Mouse (Mus musculus): ENCODE data around the gene Acoxl.

The Acoxl gene

DNA sequence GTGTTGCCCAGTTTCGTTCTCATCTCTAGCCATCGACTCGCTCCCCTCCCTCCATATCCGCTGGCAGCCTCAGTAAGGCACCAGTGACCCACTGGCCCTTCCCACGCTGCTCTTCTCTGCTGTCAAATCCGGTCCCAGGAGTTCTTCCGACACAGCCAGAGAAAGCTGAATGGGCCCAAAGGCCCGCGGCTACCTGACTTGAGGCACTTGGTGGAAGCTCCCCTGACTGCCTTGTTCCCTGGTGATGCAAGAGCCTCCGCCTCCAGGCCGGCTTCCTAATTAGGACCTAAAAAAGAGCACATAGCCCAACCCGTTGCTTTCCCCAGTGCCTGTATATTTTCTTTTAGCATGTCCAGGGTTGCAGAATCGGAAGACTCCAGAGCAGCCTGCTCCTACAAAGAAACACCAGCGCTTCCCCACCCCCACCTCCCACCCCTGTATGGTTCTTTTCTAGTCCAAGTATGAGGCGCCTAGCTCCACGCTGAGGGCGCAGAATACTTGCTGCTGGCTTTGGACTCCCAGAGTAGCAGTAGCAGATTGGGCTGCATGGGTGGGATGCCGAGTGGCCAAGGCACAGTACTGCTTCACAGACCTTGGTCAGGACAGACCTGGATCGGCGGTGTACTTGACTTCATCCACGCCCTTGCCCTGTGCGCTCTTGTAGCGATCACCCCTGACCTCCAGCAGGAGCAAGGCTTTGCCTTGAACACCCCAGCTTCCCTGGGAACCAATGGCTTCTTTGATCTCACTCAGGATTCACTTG lies 285.4 kb downstream of the Acoxl start:
- DNase-seq, result no peak

DNA sequence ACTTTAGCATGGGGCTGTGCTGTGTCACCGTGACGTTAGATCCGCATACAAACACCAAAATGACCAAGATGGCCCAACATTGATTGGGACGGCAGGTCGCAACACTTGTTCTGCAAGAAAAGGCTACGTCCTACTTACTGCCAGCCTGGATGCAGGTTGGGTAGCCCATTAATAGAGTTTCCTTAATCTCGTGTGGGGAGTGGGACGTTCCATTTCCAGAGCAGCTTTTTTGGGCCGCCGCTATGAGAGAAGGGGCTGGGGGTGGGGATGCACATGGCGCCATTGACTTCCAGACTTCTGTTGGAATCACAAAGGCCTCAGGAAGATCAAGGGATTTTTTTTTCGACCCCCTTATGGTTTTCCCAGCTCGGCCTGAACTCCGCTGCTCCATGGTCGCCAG lies 286.0 kb downstream of the Acoxl start:
- DNase-seq, result no peak

DNA sequence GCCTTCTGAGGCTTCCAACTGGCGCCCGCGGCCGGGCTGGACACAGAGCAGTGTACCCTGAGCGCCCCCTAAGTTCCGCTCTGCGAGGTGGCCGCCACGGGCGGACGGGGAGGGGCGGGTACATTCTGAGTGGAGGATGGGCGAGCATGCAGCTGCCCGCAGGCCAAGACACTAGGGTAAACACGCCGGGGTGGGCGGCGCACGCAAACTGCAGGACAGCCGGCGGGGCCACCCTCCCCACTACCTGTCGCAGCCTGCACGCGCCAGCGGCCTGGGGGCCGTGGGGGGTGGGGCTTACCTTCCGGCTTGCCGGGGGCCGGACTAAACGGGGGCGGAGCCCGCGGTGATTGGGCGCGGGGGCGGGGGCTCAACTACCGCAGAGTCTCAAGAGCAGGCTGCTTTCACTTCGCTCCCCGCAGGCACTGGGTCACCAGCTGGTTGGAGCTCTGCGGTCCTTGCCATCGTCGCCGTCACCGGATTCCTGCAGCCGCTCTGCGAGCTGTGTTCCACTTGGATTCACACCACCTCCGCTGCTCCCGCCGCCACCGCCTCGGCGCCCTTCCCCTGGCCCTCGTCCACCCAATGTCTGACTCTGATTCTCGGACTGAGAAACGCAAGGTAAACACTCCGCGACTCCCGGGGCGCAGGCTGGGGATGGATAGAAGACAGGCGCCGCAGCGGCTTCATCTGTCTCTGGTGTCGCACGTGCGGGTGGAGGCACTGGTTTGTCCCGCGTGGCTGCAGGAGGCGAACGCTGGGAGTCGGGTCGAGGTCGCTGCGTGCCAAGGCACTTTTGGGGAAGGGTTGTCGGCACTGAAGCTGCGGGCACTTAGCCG lies 287.2 kb downstream of the Acoxl start, which contains the start of gene Bcl2l11:
Gene Bcl2l11, plus strand, starts transcription at position 404 of the 836 bp plus-strand sequence.
- peak; percentile 79 for DNase-seq

DNA sequence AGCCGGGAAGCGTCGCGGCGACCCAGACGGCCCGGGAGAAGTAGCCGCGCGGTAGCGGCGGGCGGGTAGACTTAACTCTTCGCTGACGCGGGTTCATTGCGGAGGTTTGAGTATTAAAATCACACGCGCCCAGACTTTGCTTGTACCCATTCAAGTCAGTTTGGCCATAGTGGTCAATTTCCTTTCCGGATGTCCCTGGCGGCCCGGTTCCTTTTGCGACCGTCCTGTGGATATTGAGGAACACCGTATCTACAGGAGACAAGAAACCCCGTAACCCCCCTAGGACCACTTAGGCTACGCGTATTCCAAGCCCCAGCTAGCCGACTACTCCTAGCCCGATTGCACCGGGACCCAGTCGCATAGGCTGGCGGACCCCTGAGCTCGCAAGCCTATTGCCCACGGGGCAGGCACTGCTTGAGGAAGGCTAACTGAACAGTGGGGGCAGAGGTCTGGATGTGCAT lies 287.9 kb downstream of the Acoxl start:
- no peak for DNase-seq

DNA sequence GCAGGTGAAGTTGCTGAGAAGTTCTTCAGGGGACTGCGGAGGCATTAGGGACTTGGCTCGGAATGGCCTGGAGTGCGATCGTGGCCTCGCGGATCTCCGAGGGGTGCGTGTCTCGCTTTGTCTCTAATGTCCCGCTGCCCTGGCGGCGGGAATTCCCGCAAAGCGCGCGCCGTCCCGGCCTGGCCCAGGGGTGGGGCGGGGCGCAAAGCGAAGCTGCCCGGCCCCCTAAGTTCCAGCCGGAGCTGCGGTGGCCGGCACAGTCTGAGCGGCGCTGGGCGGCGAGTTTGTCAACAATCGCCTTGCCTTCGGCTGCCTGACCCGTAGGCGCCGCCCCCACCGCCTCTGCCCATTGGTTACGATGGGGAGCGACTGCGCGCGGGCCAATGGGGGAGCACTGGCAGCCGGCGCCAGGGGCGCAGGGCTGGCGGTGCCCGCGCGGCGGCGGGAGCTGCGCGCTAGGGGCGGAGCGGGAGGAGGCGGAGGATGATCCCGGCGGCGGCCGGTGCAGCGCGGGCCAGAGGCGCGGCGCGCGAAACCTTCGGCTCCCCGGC lies 288.5 kb downstream of the Acoxl start:
- peak; percentile 77 for DNase-seq

DNA sequence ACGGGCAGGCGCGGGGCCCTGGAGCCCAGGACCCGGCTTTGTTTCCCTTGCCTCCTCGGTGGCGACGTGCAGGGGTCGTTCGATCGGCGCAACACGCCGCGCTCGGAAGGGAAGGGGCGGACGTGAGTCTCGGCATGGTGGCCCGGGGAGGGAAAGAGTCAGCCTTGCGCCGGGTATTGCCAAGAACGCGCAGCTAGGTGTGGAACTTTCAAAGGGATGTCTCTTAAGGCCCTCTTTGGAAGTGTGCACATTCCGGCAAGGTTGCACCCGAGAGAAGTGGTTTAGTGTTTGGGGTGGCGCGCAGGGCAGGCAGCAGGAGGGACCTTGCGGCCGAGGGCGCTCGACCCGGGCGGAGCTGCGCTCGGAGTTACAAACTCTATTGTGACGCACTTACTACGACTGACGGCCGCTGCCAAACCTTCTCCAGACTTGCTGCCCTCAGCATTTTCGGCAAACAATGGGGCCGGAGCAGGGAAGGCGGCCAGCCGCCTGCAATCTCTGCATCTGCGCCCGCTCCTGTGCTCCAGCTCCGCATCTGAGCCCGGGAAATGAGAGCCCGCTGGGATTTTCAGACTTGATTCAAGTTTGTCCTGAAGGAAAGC lies 289.1 kb downstream of the Acoxl start:
- DNase-seq, result peak; percentile 26

DNA sequence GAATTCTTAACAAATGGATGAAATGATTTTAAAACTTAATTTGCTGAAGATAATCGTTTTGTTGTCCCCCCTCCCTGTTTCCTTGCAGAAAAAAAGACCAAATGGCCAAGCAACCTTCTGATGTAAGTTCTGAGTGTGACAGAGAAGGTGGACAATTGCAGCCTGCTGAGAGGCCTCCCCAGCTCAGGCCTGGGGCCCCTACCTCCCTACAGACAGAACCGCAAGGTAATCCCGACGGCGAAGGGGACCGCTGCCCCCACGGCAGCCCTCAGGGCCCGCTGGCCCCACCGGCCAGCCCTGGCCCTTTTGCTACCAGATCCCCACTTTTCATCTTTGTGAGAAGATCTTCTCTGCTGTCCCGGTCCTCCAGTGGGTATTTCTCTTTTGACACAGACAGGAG lies 289.9 kb downstream of the Acoxl start:
- no peak for DNase-seq

DNA sequence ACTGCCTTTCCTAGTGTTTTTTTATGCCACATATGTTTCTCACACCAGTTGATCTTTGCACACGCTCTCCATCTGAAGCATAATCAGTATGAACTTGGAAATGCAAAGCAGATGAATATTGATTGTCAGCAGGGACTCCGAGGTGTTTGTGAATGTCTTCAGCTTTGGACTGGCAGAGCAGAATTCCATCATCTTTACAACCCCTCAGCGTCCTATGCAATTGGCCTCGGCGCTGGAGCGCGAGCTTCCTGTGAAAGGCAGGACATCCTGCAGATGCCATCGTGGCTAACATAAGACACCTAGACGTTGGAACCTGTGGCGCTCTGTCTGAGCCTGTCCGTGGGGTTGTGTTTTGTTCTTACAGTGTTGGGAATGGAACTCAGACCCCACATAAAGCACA lies 292.8 kb downstream of the Acoxl start:
- no peak for DNase-seq

DNA sequence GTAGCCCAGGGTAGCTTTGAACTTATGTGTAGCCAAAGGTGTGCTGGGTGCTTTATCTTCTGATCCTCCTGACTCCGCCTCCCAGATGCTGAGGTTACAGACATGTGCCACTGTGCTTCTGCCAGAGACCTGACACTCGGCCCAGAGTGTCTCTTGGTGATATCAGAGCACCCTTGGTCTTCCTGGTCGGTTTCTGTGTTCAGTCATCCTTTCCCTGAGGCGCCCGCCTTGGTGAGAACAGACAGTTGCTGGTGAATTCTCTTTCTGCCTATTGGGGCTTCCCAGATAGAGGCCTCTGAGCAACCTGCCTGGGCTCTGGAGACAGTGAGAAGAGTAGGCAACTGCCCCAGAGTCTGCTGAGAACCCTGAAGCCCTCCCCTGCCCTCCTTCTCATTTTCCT lies 294.0 kb downstream of the Acoxl start:
- DNase-seq, result no peak

DNA sequence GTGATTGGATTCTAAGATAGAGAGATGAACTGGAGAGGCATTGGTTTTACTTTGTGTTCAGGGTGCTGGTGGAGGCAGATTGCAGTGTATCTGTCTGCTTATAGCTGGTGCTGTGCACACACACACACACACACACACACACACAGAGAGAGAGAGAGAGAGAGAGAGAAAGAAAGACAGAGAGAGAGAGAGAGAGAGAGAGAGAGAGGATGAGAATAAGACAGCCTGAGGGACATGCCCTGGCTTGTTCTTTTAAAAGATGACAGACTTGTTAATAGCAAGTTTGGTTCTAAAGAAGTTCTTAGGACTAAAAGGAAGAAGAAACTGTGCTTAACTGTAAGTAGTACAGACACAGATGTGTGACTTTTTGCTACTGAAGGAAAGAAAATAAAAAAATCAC lies 295.2 kb downstream of the Acoxl start:
- no peak for DNase-seq

DNA sequence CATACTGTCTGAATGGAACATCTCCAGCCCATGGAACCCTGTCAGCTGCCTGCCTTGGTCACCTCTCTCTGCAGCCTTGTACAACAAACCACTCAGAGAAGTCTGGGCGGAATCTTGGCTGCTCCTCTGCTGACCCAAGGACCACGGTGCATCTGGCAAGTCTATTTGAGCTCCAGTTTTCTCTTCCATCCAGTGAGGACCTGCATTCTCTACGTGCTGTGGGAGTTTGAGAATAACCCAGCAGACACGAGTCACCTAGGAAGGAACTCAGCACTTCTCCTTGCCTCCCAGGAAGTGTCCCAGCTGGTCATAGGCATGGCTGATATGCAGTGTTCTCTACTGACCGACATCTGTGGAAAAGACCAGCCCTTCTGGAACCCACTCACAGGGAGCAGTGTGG lies 295.8 kb downstream of the Acoxl start:
- DNase-seq, result no peak

DNA sequence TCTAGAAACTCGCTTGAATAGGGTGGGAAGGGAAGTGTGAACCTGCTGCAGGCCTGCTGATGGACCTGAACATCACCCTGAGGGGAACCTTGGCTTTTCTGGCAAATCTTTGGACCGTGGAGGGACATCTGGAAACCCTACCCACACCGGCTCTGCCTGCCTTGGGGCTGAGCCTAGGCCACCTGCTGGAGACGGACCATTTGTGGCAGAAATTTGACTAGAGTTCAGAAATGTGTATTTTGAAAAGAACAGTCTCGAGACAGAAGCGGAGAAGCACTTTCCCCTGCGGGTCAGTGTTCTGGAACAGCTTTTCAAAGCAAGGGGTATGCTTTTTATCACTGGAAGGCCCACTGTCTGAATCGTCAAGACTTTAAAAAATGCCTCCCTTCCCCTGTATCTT lies 296.3 kb downstream of the Acoxl start:
- no peak for DNase-seq

DNA sequence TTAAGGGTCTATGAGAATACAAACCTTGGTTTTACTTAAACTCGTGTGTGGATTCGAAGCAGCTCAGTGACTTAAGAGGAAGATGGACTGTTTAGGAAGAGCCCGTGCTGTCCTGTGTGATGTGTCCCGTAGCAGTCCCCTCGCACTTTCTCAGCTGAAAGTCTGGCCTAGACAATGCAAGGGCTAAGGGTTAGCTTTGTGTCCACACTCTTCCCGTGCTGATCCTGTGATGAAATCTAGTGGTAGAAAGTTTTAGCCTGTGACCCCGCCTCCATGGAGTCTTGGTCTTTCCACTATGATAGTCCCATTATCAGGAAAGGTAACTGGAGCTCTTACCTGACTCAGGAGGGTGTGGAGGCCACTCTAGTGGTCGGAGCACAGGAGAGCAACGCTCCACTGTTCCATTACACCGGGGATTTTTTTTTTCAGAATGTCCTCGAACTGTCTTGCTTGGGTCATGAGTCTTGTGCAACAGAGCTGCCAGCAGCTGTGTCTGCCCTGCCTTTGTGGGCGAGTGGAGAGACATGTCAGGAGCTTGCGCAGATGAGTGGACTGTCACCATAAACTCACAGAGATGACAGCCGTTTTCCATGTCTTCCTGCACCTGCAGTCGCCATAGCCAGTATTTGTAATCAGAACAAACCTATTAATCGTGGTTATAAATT lies 298.2 kb downstream of the Acoxl start:
- DNase-seq, result no peak

DNA sequence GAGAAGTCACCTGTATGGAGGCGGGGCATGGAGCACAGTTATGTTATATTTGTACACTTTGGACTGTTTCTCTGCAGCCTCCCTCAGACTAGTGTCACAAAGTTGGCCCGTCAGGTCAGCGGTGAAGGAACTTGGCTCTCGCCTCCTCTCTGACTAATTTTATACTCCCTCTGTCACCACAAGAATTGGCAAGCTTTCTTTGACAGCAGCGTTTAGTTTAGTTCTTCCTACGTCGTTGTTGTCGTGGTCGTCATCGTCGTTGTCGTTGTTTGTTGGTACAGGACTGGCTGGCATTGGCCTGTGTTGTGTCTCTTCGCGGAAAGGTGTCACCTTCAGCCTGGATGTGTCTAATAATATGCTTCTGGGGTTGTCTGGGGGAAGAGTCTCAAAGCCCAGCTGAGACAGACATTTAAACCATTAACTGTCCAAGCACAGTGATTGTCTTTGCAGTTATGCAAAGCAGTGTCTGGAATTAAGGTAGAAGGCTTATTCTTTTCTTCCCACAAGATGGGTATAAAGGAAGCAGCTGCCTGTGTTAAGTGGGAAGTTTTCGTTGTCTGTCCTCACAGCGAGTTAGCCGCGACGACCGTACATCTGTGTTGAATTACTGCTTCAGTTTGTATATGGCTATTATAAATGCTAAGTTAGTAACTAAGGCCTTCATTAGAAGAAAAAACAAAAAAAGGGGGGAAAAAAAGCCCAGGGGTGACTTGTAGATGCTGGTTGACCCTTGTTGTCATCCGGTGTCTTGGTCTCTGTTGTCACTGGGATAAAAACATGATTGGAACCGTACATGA lies 299.0 kb downstream of the Acoxl start:
- DNase-seq, result no peak

DNA sequence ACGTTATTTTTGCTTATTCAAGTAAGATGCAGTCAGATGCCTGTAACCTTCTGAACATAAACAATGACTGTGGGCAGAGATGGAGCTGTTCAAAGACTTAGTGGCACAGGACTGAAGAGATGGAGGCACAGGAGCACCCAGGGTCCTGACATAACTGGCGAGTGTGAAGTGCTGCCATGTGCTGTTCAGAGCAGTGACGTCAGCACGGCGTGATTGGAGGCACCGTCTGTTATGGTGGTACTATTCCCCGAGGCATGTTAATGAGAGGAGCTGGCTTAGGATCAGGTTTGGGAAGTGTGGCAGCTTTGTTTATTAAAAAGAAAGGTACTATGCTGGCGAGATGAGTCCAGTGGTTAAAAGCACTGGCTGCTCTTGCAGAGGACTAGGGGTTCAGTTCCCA lies 300.2 kb downstream of the Acoxl start:
- DNase-seq, result no peak

DNA sequence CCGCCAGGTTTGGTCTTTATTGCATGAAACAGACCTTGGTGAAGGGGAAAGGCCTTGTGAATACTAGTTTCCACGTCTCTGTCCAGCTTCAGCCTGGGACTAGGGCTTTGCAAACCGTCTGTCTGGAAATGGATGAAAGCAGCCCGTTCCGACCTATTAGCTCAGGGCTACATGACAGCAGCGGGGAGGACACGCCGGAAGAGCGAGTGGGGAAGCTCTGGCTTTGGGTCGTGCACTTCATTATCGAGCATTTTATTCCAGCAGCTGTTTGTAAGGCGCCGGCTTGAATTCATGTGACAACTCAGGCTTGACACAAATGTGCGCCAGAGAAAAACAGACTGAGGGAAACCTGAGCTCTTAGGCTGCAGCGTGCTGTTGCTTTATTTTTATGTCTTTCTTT lies 301.1 kb downstream of the Acoxl start:
- no peak for DNase-seq

DNA sequence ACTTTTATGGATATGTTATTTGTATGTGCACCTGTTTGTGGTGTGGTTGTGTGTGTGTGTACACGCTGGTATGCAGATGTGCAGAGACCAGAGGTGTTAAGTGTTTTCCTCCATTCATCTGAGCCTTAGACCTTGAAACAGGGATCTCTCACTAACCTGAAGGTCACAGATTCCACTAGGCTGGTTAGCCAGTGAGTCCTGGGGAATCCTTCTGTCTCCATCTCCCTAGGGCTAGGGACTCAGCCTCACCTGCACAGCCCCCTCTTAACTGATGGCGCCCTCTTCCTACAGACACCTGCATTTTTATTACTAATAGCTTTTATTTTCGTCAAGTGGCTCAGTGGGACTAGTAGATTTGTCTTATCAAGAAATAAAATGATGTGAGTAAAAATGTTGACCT lies 301.5 kb downstream of the Acoxl start:
- DNase-seq, result no peak

DNA sequence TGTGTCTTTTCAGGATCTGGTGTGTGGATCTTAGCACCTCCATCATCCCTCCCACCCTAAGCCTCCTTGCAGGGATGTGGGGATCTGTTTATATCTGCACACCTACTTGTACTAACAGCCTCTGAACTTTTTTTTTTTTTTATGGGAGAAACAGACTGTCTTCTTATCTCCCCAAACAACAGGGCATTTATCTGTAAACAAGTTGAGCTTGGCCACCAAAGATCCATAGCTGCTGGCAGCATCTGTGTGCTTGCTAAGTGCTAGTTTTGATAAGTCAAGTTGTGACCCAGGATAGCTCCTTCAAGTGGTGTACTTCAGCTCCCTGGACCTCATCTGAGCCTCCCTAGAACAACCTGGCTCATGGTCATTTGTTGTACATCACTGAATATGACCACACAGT lies 305.3 kb downstream of the Acoxl start:
- no peak for DNase-seq

DNA sequence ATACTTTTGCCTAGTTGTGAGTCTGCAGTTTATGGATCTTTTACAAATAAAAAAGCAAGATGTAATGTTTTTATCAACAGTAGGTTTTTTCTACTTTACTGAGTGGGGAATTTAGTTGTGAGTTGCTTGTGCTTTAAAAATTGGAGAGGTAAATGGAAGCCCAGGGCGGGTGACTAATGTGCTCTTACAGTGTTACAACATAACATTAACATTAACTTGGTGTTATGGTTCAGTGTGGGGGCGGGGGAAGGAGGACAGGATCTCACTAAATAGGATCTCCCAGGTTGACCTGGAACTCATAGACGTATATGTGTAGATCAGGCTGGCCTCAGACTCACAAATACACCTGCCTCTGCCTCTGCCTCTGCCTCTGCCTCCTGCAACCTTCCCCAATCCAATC lies 306.8 kb downstream of the Acoxl start:
- no peak for DNase-seq

DNA sequence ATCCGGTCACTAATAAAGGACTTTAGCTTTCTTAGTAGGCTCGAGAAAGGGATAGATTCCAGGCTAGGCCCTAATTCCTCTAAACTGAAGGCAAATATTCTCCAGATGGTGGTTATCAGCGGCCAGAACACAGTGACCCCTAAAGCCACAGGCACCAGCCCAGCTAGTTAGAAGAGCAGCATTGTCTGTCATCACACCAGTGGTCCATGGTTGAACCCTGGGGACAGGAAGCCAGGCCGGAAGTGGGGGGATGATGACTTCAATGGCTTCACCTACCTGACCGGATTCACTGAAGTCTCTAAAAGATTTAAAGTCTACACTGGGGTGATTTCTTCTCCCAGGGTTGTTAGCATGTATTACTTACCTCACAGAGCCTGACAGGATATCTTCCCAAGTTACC lies 310.9 kb downstream of the Acoxl start:
- DNase-seq, result no peak

DNA sequence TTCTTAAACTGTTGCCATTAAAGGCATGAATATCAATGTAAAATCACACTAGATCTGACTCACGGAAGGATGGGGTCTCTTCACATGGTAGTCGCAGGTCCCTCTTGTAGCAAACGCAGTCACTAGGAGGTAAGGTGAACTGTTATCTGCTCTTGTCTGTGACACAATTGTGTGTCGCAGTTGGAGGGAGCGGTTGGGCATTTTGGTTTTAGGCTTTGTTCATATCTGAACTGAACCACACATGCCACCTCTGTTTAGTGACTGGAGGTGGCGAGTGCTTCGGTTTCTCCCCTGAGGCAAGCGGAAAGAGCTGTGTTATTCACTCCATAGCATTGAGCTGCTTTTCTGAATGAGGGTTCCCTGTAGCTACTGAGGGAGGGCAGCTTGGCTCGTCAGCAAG lies 313.5 kb downstream of the Acoxl start:
- no peak for DNase-seq
